Mouse (Mus musculus) heart, adult 11 months (tissue): ENCODE data around the gene Gtf3c2.

Experiments used
- DNase-seq: peaks from one replicate; pipeline ENCODE4 v3.0.0; 2022

The Gtf3c2 gene

DNA sequence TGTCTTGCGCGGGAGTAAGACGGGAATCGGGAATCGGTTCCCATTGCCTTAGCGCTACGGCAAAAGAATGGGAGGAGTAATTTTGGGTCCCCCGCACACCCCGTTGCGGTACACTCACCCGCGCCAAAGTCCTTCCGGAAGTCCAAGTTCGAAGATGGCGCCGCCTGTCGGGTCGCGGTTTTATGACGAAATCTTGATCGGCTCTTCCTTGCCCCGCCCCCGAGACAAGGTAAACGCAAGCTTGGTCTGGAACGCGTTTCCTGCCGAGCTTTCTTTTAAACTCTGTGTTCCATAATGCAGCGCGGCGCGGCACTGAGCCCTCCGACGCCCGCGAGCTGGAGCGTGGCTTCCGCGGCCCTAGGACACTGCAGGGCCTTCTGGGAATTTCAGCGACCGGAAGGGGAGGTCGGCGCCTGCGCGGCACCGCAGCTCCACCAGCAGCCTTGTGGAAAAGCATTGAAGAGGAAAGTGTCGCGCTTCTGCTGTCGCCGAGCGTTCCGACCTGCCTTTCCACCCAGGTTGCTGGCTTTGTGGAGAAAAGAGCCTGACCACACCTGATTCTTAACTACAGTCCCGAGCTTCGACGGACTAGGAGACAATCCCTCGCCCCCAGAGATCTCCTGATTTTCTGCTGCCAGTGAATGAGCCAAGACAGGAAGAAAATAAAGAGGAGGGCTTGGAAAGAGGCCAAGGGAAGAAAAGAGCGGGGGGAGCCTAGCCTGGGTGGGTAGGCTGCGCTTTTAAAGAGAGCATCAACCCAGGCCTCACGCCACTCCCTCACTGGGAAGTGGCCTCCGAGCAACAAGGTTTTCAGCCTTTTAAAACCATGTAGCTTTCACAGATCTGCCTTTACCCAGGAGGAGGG is at the start of gene Gtf3c2, which contains the start of gene Gm29609:
Gene Gtf3c2 (minus strand): TSS at position 379 of the 865 bp plus-strand sequence.
Gene Gm29609 (minus strand): TSS at position 146 of the 865 bp plus-strand sequence.
- DNase-seq: peak; percentile 99

DNA sequence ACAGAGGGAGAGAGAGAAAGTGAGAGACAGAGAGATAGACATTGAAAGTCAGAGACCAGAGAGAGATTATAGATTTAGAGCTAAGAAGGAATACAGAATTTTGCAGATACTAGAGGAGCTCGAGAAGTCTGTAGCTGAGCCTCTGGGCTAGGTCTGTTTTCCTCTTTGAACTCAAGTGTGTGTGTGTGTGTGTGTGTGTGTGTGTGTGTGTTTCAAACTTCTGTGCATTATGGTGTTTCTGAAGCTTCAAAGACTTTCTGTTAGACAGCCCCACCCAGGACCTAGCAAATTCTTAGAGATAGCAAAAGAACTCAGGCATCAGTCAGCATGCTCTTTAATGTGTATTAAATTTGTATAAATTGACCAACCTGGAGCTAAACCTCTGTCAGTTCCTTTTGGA is 46.7 kb upstream of the Gtf3c2 start:
- DNase-seq: no peak

- DNase-seq: peak; percentile 83
Observed at GRCm38 (mm10) chr5:31222696-31223095, 42.8 kb upstream of the Gtf3c2 start.

- peak; percentile 88 for DNase-seq
Observed at GRCm38 (mm10) chr5:31221304-31221945, 41.5 kb upstream of the Gtf3c2 start.

DNA sequence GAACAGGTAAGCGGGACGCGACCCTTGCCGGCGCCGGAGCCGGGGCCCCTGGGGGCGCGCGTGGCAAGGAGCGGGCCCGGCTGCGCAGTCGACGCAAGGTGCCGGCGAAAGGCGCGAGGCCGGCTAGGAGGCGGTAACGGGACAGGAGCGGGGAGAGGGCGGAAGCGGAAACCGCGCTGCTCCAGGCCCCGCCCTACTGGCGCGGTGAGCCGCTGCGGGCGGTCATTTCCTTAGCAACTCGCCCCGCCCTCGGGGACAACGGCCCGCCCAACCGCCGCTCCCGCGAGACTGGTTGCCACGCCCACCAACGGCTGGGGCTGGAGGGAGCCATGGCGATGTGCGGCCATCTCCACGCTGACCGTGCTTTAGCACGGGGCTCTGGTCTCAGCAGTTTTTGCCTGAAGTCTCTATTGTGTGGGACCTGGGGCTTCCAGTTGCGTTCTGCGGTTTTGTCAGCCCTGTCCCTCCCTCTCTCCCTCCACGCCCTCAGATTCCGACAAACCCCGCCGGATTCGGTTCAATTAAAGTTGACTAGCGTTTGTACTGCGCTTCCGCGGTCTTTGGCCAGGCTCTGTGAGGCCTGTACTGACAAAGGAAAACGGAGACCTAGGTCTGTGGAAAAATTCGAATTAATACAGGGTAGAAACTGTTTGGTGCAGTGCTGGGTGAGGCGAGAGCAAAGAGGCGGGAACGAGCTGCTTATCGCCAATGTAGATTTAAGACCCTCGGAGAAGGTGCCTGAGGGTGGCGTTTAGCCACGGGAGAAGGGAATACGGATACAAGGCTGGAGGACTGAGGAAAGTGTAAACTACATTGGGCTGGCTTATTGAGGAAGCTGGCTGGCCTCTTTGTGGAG is 40.7 kb upstream of the Gtf3c2 start, which contains the start of gene Ppm1g:
Gene Ppm1g (minus strand): TSS at position 240 of the 856 bp plus-strand sequence.
- peak; percentile 100 for DNase-seq

- DNase-seq: no peak
Observed at GRCm38 (mm10) chr5:31219911-31220447, 40.0 kb upstream of the Gtf3c2 start.

DNA sequence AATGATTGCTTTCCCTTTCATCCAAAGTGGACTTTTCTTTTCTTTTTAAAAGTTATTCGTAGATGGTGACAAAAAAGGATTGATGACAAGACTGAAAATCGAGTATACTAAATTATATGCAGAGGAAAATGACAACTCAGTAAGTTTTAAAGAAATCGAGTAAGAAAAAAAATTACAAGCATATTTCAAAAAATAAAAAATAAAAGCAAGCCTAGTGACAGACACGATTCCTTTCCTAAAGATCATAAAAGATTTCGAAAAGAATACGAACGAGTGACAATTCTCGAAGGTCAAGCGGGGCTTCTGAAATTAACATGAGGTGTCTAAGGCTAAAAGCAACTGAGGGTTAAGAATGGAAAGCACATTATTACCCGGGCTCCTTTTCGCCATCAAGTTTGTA is 39.5 kb upstream of the Gtf3c2 start:
- no peak for DNase-seq

GRCm38 (mm10) chr5:31219070-31219469 is 39.1 kb upstream of the Gtf3c2 start:
- DNase-seq: no peak

DNA sequence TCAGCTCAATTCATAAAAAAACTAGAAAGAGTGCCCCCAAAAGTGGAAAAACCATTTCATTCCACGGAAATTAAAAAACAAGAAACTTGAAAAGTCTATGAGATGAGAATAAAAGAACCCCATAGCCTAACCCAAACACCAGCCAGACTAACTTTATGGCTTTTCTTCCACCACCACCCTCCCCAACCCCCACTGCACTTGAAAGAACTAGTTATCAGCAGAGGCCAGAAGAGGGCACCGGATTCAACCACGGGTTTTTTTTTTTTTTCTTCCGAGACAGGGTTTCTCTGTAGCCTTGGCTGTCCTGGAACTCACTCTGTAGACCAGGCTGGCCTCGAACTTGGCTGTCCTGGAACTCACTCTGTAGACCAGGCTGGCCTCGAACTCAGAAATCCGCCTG is 38.4 kb upstream of the Gtf3c2 start:
- peak; percentile 87 for DNase-seq

DNA sequence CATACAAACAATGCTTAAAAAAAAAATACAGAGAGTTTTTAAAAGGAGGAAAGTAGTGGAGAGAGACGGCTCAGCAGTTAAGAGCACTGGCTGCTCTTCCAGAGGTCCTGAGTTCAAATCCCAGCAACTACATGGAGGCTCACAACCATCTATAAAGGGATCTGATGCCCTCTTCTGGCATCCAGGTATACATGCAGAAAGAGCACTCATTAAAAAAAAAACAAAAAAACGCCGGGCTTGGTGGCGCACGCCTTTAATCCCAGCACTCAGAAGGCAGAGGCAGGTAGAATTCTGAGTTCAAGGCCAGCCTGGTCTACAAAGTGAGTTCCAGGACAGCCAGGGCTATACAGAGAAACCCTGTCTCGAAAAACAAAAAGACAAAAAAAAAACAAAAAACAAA is 36.6 kb upstream of the Gtf3c2 start:
- peak; percentile 46 for DNase-seq

DNA sequence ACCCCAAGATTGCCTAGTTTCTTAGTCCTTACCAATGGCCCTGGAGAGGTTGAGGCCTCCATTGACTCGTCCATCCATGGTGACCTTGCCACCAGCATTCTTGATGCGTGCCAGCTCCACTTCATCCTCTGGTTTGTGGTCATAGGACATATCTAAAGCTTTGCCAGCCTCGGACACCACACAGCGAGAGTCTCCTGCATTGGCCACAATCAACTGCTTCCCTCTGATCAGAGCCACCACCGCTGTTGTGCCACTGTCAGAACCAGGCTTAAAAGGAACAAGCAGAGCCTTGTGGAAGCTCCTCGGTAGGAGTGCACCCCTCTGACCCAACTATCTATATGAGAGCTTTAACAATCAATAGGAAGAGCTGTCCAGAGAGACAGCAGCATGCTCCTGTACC is 24.5 kb upstream of the Gtf3c2 start:
- DNase-seq: peak; percentile 91

- peak; percentile 88 for DNase-seq
Observed at GRCm38 (mm10) chr5:31203866-31204265, 23.9 kb upstream of the Gtf3c2 start.

- peak; percentile 92 for DNase-seq
Observed at GRCm38 (mm10) chr5:31202933-31203332, 23.0 kb upstream of the Gtf3c2 start.

GRCm38 (mm10) chr5:31201742-31202590 is 22.0 kb upstream of the Gtf3c2 start, which contains the start of gene Zfp513:
TSS of gene Zfp513 (minus strand) at chr5:31202303.
- DNase-seq: peak; percentile 100

DNA sequence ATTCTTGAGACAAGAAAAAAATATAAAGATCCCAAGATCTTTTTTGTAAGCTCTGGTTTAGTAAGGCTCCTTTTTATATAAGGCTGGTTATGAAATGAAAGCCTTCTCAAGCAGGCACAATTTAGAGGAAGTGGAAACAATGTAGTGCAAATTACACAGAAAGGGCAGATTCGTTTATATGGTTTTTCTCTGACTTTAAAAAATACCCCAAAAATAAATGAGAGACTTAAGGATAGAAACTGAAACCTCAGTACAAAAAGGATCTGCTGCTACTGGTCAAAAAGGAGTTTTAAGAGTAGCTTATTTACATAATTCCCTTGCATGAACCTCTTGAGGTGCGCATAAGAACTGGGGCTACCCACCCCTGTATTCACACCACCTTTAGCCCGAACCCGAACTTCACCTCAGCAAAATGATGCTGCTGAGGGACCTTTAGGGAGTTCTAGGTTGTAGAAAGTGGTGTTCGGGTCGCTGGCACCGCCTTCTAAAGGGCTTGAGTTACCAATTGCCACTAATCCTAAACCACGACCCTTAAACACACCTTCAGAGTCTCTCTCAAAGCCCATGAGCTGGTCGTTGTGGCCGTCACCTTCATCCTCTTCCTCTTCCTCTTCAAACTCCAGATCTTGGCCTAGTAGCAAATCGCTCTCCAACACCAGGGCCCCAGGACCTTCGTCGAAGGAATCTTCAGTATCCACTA is 21.2 kb upstream of the Gtf3c2 start:
- DNase-seq: no peak

GRCm38 (mm10) chr5:31200327-31200768 is 20.4 kb upstream of the Gtf3c2 start:
- DNase-seq: peak; percentile 96

GRCm38 (mm10) chr5:31199893-31200292 is 19.9 kb upstream of the Gtf3c2 start:
- peak; percentile 95 for DNase-seq

DNA sequence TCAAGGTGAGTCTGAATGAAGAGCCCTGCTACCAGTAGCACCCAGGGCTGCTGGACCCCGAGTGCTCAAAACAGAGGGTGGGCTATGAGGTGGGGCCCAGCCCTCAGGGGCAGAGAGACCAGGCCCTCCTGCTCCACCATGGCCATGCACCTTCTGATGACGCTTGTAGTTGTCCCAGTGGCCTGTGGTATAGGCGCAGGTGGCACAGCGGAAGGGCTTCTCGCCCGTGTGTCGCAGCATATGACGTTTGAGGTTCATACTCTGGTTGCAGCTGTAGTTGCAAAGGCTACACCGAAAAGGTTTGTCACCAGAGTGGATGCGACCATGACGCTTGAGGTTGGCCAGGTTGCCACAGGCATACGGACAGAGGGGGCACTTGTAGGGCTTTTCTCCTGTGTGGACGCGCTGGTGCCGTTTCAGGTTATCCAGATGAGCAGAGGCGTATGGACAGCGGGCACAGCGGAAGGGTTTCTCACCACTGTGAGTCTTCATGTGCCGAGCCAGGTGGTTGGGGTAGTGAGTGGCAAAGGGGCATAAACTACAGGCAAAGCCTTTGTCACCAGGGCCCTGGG is 19.5 kb upstream of the Gtf3c2 start:
- DNase-seq: peak; percentile 91

DNA sequence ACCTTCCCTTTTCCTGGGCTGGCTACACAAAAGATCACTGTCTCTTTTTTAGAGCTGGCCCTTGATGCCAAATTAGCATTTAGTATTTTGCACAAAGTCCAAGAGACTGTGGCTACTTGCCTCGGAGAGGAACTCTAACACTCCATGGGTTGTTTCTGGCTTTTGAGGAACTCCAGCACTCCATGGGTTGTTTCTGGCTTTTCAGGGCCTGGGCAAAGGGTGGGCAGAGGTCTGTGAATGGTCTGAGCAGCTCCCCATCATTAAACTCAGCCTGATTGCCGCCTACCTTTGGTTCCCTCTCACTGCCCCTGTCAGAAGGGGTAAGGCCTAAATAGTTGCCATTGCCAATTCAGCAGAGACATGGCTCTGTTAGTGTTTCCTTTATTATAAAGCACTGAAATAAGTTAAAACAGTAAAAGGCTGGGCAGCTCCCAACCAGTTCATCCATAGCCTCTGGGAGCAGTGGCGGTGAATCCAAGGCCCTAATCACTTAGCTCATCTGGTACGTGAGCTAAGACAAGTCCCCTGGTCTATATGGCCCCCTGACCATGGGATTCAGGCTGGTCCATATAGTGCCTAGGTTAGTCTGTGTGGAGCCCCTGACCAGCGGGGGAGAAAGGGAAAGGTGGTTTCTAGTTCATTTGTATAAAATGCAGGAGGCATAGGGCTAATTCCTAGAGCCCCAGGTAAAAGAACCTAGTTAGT is 18.8 kb upstream of the Gtf3c2 start:
- peak; percentile 90 for DNase-seq

DNA sequence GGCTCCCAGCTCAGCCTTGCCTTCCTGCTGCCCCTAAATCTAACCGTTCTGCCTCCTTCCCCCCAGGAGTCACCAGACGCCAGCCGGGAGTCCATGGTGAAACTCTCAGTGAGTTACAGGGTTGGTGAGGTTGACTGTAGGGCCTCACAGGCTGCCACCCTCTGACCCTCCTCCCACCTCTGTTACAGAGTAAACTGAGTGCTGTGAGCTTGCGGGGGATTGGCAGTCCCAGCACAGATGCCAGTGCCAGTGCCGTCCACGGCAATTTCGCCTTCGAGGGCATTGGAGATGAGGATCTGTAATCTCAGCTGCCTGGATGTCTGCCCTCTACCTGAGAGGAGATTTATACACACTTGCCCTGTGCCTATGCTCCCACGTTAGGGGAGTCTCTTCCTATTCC is 18.2 kb upstream of the Gtf3c2 start:
- peak; percentile 90 for DNase-seq
